Mouse (Mus musculus): ENCODE results near the gene Pon2.
A peak's percentile ranks its signal among the peaks of the same experiment; 100 is the strongest.
"Not testable (repeated sequence)": the region's sequence is repeated elsewhere in the genome, so short reads cannot be mapped to it uniquely, and the experiment has no call there.

The Pon2 gene

GRCm38 (mm10) chr6:5298092-5298554 lies at the start of gene Pon2:
Gene Pon2 (minus strand): TSS chr6:5298455.
- DNase-seq (ENCODE audit: low spot score in 2 of 2): peak; percentile 37 to 41

- no peak for DNase-seq (ENCODE audit: low spot score in 2 of 2)
Observed at GRCm38 (mm10) chr6:5344255-5344654, 46.0 kb upstream of the Pon2 start.

- not testable (repeated sequence) for DNase-seq (ENCODE audit: low spot score in 2 of 2)
Observed at GRCm38 (mm10) chr6:5339283-5339682, 41.0 kb upstream of the Pon2 start.

GRCm38 (mm10) chr6:5338781-5339180 lies 40.5 kb upstream of the Pon2 start:
- not testable (repeated sequence) for DNase-seq (ENCODE audit: low spot score in 2 of 2)

- DNase-seq (ENCODE audit: low spot score in 2 of 2): not testable (repeated sequence)
Observed at GRCm38 (mm10) chr6:5336016-5336415, 37.8 kb upstream of the Pon2 start.

GRCm38 (mm10) chr6:5334021-5334420 lies 35.8 kb upstream of the Pon2 start:
- no peak for DNase-seq (ENCODE audit: low spot score in 2 of 2)

GRCm38 (mm10) chr6:5332560-5333150 lies 34.4 kb upstream of the Pon2 start:
- peak; percentile 30 to 53 for DNase-seq (ENCODE audit: low spot score in 2 of 2)

GRCm38 (mm10) chr6:5325122-5325521 lies 26.9 kb upstream of the Pon2 start:
- DNase-seq (ENCODE audit: low spot score in 2 of 2): no peak

- DNase-seq (ENCODE audit: low spot score in 2 of 2): not testable (repeated sequence)
Observed at GRCm38 (mm10) chr6:5324101-5324500, 25.8 kb upstream of the Pon2 start.

GRCm38 (mm10) chr6:5316630-5317029 lies 18.4 kb upstream of the Pon2 start:
- no peak for DNase-seq (ENCODE audit: low spot score in 2 of 2)

GRCm38 (mm10) chr6:5315053-5315759 lies 17.0 kb upstream of the Pon2 start:
- DNase-seq (ENCODE audit: low spot score in 2 of 2): no peak

- DNase-seq (ENCODE audit: low spot score in 2 of 2): no peak
Observed at GRCm38 (mm10) chr6:5313951-5314590, 15.8 kb upstream of the Pon2 start.

GRCm38 (mm10) chr6:5310491-5310890 lies 12.2 kb upstream of the Pon2 start:
- no peak for DNase-seq (ENCODE audit: low spot score in 2 of 2)

- peak; percentile 35 to 52 for DNase-seq (ENCODE audit: low spot score in 2 of 2)
Observed at GRCm38 (mm10) chr6:5309595-5310197, 11.4 kb upstream of the Pon2 start.

- DNase-seq (ENCODE audit: low spot score in 2 of 2): no peak
Observed at GRCm38 (mm10) chr6:5305926-5306325, 7.7 kb upstream of the Pon2 start.

- no peak for DNase-seq (ENCODE audit: low spot score in 2 of 2)
Observed at GRCm38 (mm10) chr6:5304956-5305355, 6.7 kb upstream of the Pon2 start.

GRCm38 (mm10) chr6:5300629-5301028 lies 2.4 kb upstream of the Pon2 start:
- no peak for DNase-seq (ENCODE audit: low spot score in 2 of 2)

- DNase-seq (ENCODE audit: low spot score in 2 of 2): no peak
Observed at GRCm38 (mm10) chr6:5299561-5299960, 1.3 kb upstream of the Pon2 start.

GRCm38 (mm10) chr6:5297321-5298091 lies 749 bp downstream of the Pon2 start:
- peak; percentile 10 to 12 for DNase-seq (ENCODE audit: low spot score in 2 of 2)

GRCm38 (mm10) chr6:5296067-5296466 lies 2.2 kb downstream of the Pon2 start:
- DNase-seq (ENCODE audit: low spot score in 2 of 2): no peak

- no peak for DNase-seq (ENCODE audit: low spot score in 2 of 2)
Observed at GRCm38 (mm10) chr6:5294659-5295449, 3.4 kb downstream of the Pon2 start.

Data from right cerebral cortex, adult 2 months (tissue).